Mouse (Mus musculus): ENCODE measurements around the gene Gabrp.

Gene Gabrp

GRCm38 (mm10) chr11:33578859-33579258 is at the start of gene Gabrp:
Gene Gabrp, minus strand, starts transcription at chr11:33578959.
- no peak for DNase-seq (ENCODE audit: low read depth)

GRCm38 (mm10) chr11:33627136-33627742 is 48.5 kb upstream of the Gabrp start:
- DNase-seq (ENCODE audit: low read depth) = no peak

DNA sequence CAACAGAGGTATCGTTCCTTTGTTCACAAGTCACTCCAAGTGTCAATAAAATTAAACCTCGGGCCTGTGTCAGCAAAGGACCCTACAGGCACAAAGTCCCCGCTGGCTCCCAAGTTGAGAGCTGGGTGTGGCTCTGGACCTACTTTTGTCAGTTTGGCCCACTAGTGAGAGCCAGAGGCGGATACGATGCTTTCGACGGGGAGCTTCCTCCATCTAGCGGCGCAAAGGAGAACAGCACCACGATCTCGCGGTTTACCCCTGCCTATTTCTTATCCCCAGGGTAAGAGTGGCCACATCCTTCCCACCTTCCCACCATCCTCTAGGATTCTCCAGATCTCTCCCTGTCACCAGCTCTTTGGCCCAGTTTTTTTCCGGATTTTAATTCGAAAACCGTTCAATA is 35.5 kb upstream of the Gabrp start:
- DNase-seq (ENCODE audit: low read depth) = peak; percentile 58

- DNase-seq (ENCODE audit: low read depth) = no peak
These were observed 29.0 kb upstream of the Gabrp start for GRCm38 (mm10) chr11:33607784-33608183.

DNA sequence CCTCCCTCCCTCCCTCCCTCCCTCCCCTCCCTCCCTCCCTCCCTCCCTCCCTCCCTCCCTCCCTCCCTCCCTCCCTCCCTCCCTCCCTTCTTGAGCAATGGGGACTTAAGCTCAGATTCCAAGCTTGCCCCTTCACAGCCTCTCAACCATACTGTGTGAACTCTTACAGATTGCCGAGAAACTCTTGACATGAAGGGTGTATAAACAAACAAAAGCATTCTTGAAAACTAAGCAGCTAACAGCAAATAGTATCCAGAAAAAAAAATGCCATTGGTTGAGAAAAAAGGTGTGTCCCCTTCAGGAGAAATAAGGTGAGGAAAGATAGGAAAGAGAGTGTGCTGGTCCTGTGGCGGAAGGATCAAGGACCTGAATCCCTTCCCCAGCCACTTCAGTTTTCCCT is 24.4 kb upstream of the Gabrp start:
- DNase-seq (ENCODE audit: low read depth) = no peak

- no peak for DNase-seq (ENCODE audit: low read depth)
These were observed 20.2 kb upstream of the Gabrp start, which contains the start of gene D130052B06Rik for GRCm38 (mm10) chr11:33598986-33599385. Gene D130052B06Rik, plus strand, starts transcription at chr11:33599302.

DNA sequence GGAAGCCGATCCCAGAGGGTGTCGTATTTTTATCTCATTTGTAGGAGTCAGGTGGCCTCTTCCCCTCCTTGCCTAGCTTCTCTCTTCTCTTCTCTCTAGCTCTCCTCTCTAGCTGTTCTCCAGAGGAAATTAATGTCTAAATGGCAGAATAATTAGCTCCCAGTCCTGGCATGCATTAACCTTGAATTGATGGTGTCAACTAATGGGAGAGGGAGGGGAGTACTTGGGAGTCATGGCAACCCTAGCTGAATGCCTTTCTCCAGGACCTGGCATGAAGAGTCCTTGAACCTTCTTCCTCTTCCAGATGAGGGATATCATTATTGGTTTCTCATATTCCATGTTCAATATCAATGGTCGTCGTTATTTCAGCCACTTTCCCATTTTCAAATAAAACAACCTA is 17.9 kb upstream of the Gabrp start:
- no peak for DNase-seq (ENCODE audit: low read depth)

- no peak for DNase-seq (ENCODE audit: low read depth)
These were observed 14.1 kb upstream of the Gabrp start for GRCm38 (mm10) chr11:33592826-33593225.

GRCm38 (mm10) chr11:33590771-33591170 is 12.0 kb upstream of the Gabrp start:
- DNase-seq (ENCODE audit: low read depth) = no peak

DNA sequence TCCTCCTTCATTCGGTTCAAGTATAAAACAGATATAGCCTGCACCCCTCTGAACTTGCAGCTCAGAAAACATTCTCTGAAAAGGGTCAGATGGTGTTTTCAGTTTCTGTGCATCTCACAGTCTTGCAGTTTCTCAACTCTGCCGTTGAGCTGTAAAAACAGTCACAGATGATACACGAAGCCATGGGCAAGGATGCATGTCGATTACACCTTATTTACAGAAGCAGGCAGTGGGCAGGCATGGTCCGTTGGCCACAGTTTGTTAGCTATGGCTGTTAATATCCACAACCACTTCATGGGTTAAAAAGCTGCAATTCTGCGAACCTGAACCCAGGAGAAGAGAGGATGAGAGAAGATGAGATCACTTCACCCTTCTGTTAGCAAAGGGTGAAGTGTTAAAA is 7.9 kb upstream of the Gabrp start:
- no peak for DNase-seq (ENCODE audit: low read depth)

GRCm38 (mm10) chr11:33579621-33580020 is 862 bp upstream of the Gabrp start:
- DNase-seq (ENCODE audit: low read depth) = no peak

DNA sequence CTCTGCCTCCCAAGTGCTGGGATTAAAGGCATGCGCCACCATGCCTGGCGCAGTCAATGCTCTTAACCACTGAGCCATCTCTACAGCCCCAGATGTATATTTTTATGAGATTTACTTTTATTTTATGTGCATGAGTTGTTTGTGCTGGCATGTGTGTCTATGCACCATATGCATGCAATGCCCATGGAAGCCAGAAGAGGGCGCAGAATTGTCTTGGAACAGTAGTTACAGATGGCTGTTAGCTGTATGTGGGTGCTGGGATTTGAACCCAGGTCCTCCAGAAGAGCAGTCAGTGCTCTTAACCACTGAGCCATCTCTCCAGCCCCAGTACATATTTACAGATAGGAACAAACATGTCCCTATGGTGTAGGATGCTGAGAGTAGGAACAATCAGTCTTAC is 3.8 kb downstream of the Gabrp start:
- peak; percentile 17 for DNase-seq (ENCODE audit: low read depth)

GRCm38 (mm10) chr11:33570413-33570812 is 8.3 kb downstream of the Gabrp start:
- peak; percentile 49 for DNase-seq (ENCODE audit: low read depth)

- no peak for DNase-seq (ENCODE audit: low read depth)
These were observed 14.8 kb downstream of the Gabrp start for GRCm38 (mm10) chr11:33563921-33564320.

DNA sequence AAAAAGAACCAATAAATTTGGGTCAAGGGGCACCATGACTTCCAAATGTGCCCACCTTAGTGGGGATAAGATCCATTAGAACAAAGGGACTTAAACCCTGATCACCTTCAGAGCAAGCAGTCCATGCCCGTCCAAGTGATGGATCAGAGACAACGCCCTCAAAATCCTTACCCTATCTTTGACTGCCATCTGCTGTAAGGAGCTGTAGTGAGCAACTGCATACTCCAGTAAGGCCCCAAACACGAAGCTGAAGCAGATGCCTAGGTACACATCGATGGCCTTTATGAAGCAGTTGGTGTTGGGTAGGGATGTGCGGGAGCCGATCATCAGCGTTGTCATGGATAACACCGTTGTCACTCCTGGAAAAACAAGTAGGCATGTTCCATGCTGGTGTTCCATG is 24.6 kb downstream of the Gabrp start:
- DNase-seq (ENCODE audit: low read depth) = peak; percentile 26

- no peak for DNase-seq (ENCODE audit: low read depth)
These were observed 27.7 kb downstream of the Gabrp start for GRCm38 (mm10) chr11:33550861-33551560.

DNA sequence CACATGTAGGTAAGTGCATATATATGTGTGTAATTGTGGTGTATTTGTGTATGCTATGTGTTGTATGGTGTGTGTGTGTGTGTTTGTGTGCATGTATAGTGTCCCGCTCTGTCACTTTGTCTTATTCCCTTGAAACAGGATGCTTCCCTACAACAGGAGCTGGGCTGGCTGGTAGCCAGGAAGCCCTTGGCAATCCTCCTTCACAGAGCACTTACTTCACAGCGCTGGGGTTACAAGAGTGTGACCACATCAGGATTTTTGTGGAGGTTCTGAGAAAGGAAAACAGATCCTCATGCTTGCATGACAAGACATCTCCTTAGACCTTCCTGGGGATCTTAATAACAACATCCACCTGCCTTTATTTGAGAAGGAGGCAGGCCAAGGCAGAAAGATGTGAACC is 31.4 kb downstream of the Gabrp start:
- DNase-seq (ENCODE audit: low read depth) = no peak

DNA sequence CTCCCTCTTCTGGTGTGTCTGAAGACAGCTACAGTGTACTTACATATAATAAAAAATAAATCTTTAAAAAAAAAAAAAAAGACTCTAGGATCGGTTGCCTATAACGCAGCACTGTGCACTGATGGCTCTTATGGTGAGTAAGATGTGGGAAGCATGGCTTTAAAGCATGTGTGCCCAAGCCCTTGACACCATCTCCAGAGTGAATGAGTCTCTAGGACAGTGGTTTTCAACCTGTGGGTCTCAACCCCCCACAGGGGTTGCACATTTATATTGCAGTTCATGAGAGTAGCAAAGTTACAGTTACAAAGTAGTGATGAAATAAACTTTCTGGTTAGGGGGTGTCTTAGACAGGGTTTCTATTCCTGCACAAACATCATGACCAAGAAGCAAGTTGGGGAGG is 33.8 kb downstream of the Gabrp start:
- DNase-seq (ENCODE audit: low read depth) = no peak

- DNase-seq (ENCODE audit: low read depth) = no peak
These were observed 34.6 kb downstream of the Gabrp start for GRCm38 (mm10) chr11:33544121-33544520.

GRCm38 (mm10) chr11:33537390-33538125 is 41.2 kb downstream of the Gabrp start:
- DNase-seq (ENCODE audit: low read depth) = no peak

DNA sequence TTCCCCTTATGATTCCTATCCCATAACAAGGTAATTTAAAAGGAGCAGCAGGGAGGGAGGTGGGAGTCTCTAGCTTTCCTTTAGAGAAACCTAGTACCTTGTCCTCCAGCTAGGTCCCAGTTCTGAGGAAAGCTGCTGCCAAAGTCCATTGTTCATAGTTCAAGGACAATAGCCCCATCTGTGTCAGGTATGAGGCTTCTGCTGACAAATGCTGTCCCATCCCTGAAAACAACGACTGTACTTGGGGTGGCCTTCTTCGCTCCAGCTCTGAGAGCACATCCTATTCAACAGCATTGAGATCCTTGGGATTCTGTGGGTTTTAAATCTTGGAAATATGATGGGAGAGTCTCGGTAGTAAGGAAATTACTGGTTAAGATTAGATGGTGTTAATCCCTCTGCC is 42.1 kb downstream of the Gabrp start:
- no peak for DNase-seq (ENCODE audit: low read depth)

GRCm38 (mm10) chr11:33534541-33534940 is 44.2 kb downstream of the Gabrp start:
- no peak for DNase-seq (ENCODE audit: low read depth)

- DNase-seq (ENCODE audit: low read depth) = no peak
These were observed 45.2 kb downstream of the Gabrp start for GRCm38 (mm10) chr11:33533577-33533976.

Measured in 416B (cell line).